Mouse (Mus musculus): ENCODE results near the gene Sp140.
"Not testable (repeated sequence)": the region's sequence is repeated elsewhere in the genome, so short reads cannot be mapped to it uniquely, and the experiment has no call there.

DNA sequence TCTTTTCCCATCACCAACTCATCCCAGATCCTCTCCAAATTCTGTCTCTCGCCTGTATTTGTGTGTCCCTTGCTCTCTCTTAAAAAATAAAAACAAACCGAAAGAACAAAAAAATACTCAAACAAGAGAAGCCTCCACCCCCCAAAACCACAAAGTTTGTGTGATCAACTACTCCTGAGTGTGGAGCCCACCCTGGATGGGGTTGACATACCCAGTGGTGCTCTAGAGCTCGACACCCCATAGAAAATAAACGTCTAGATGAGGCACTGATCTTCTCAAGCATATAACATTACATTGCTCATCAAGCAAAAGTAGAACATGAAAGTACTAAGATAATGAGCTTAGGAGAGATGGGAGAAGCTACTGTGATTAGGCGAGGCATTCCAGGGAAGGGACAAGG lies 17.0 kb downstream of the Sp140 start:
- not testable (repeated sequence) for TF ChIP-seq CTCF (IDR thresholded peaks at IDR 0.05; ENCODE audit: low read depth, low read length); GATA1 (IDR thresholded peaks at IDR 0.05; ENCODE audit: borderline replicate concordance, low read length); POLR2AphosphoS5 (IDR thresholded peaks at IDR 0.05; ENCODE audit: insufficient replicate concordance, low read depth, low read length); GATA2 (IDR thresholded peaks at IDR 0.05; ENCODE audit: borderline replicate concordance, low read depth, low read length)

Data from G1E (cell line).